Mouse (Mus musculus): ENCODE measurements around the gene Gm10750.
"Not testable (repeated sequence)": the region's sequence is repeated elsewhere in the genome, so short reads cannot be mapped to it uniquely, and the experiment has no call there.

Gm10750 gene

GRCm38 (mm10) chr2:149017137-149017536 lies at the start of gene Gm10750:
Gm10750 (minus strand) TSS chr2:149017237.
- DNase-seq (ENCODE audit: low spot score in 2 of 2) = not testable (repeated sequence)

GRCm38 (mm10) chr2:149004826-149005225 lies 12.2 kb downstream of the Gm10750 start:
- no peak for DNase-seq (ENCODE audit: low spot score in 2 of 2)

- no peak for DNase-seq (ENCODE audit: low spot score in 2 of 2)
Measured at GRCm38 (mm10) chr2:149003151-149003550, 13.9 kb downstream of the Gm10750 start, which contains the start of gene Gm1330. Gm1330 (minus strand) TSS chr2:149003251.

- no peak for DNase-seq (ENCODE audit: low spot score in 2 of 2)
Measured at GRCm38 (mm10) chr2:148995133-148995532, 21.9 kb downstream of the Gm10750 start.
